Mouse (Mus musculus) myocyte (in vitro differentiated cells): Measurements from ENCODE around the gene P4ha3.

ENCODE experiments used
- MYOG ChIP-seq, 3 experiments: IDR thresholded peaks; one replicate each; pipeline ENCODE4 v1.6.1; 2011; ENCODE audit warnings: control low read depth in 2 of 3, low read depth in 2 of 3, mild to moderate bottlenecking in 2 of 3; ENCODE audit not compliant: insufficient read length in 2 of 3, control insufficient read depth in 1 of 3, insufficient read depth in 1 of 3
- POLR2A ChIP-seq: IDR thresholded peaks from one replicate; pipeline ENCODE4 v1.6.1; 2011; ENCODE audit warnings: low read depth, mild to moderate bottlenecking, control low read depth, moderate library complexity; ENCODE audit not compliant: insufficient read length
- POLR2AphosphoS2 ChIP-seq: IDR thresholded peaks from one replicate; pipeline ENCODE4 v1.6.1; 2011; ENCODE audit warnings: low read depth, control low read depth; ENCODE audit not compliant: insufficient read length
- USF1 ChIP-seq: IDR thresholded peaks from one replicate; pipeline ENCODE4 v1.6.1; 2011; ENCODE audit warnings: low read depth, mild to moderate bottlenecking, control low read depth, moderate library complexity

- TF ChIP-seq POLR2AphosphoS2: no peak
- no peak for TF ChIP-seq MYOG (IDR thresholded peaks at IDR 0.05; ENCODE audit: control insufficient read depth in 1 of 3, insufficient read depth in 1 of 3, insufficient read length in 2 of 3, low read depth in 2 of 3)
- no peak for TF ChIP-seq POLR2A
- no peak for TF ChIP-seq USF1
Observed at GRCm38 (mm10) chr7:100295745-100296144, 10.4 kb downstream of the P4ha3 start.
